ENCODE assay signal across 8 mouse cellular contexts in genomic region chr8:110266741-110267140, GRCm38 (mm10). TPM values are rescaled to one million over a fixed set of nuclear protein-coding genes. Genes with fewer than 3 reads are reported as not detected.
DNase-seq lines count a peak whose midpoint lies in the region; ATAC-seq and TF ChIP-seq lines count a peak whose summit lies in the region.

Gene Hydin (plus strand): TSS chr8:110266977.

- peak within 1 kb of the TSS; percentile 61 for H3K4me2 ChIP-seq in CH12.LX (ENCODE audit: insufficient read depth, low read depth, poor library complexity, severe bottlenecking)
- H3K4me2 ChIP-seq in embryonic facial prominence, embryonic 13.5 days, result peak within 1 kb of the TSS; percentile 74
- H3K4me2 ChIP-seq in hindbrain, embryonic 14.5 days (replicated peaks), result peak within 1 kb of the TSS; percentile 54
- H3K4me2 ChIP-seq in lung, embryonic 14.5 days, result peak within 1 kb of the TSS; percentile 69

- no peaks in the 10 kb centered on the region for H3K27me3 ChIP-seq in CH12.LX (replicated peaks)
- no peaks in the 10 kb centered on the region; the same call in 1 of the 2 replicates for H3K27me3 ChIP-seq in embryonic facial prominence, embryonic 13.5 days
- no peaks in the 10 kb centered on the region for H3K27me3 ChIP-seq in hindbrain, embryonic 14.5 days (ENCODE audit: control insufficient read depth, insufficient read depth, low read length)
- no peaks in the 10 kb centered on the region for H3K27me3 ChIP-seq in lung, embryonic 14.5 days (ENCODE audit: insufficient read depth, low read length)

- H3K9ac ChIP-seq in CH12.LX (ENCODE audit: insufficient read depth, low read depth), result no peak within 1 kb of the TSS; the same call in 1 of the 2 replicates
- H3K9ac ChIP-seq in embryonic facial prominence, embryonic 13.5 days, result peak within 1 kb of the TSS; percentile 65
- 0 out of 2 replicates have a peak within 1 kb of the TSS, but pooled peaks have one; percentile 24 for H3K9ac ChIP-seq in hindbrain, embryonic 14.5 days
- peak within 1 kb of the TSS; percentile 42 for H3K9ac ChIP-seq in lung, embryonic 14.5 days

- no peaks in the 10 kb centered on the region for H3K79me2 ChIP-seq in CH12.LX (replicated peaks; ENCODE audit: control insufficient read depth, extremely low read depth, insufficient read depth, poor library complexity, severe bottlenecking)

- under 1% methylated on average over 15 of the region's 15 CpGs for WGBS in embryonic facial prominence, embryonic 13.5 days
- WGBS in hindbrain, embryonic 14.5 days, result 1% methylated on average over 15 of the region's 15 CpGs
- WGBS in lung, embryonic 14.5 days, result 0% methylated on average over 15 of the region's 15 CpGs

- TF ChIP-seq RAD21 in CH12.LX (IDR thresholded peaks at IDR 0.05; ENCODE audit: low read depth, low read length), result no peak

- peaks cover 6 to 29% of the 10 kb centered on the region in 2 experiments; a peak in 3 of 4 replicates for H3K4me1 ChIP-seq in CH12.LX (ENCODE audit: control insufficient read depth in 1 of 2, insufficient read depth in 2 of 2)
- H3K4me1 ChIP-seq in embryonic facial prominence, embryonic 13.5 days, result peaks cover 13% of the 10 kb centered on the region
- peaks cover 7% of the 10 kb centered on the region; the same call in 1 of the 2 replicates for H3K4me1 ChIP-seq in hindbrain, embryonic 14.5 days (replicated peaks; ENCODE audit: control insufficient read depth, insufficient read depth, low read length)
- H3K4me1 ChIP-seq in lung, embryonic 14.5 days (ENCODE audit: insufficient read depth), result 0 out of 2 replicates have a peak, but pooled peaks cover 7% of the 10 kb centered on the region

- peak within 1 kb of the TSS in 1 of 3 experiments; percentile 26 for H3K4me3 ChIP-seq in CH12.LX (replicated peaks in 1 of 3; ENCODE audit: low read depth in 2 of 3, low read length in 2 of 3, poor library complexity in 1 of 3)
- peak within 1 kb of the TSS; percentile 46 for H3K4me3 ChIP-seq in embryonic facial prominence, embryonic 13.5 days
- H3K4me3 ChIP-seq in hindbrain, embryonic 14.5 days (replicated peaks; ENCODE audit: low read length), result peak within 1 kb of the TSS; percentile 24
- peak within 1 kb of the TSS; percentile 33 for H3K4me3 ChIP-seq in lung, embryonic 14.5 days (ENCODE audit: low read depth, low read length)

- peak; percentile 22 for DNase-seq in CH12.LX (ENCODE audit: extremely low read depth)
- peak; percentile 61 for DNase-seq in adrenal gland, postnatal 25 days
- peak; percentile 97 for DNase-seq in hindbrain, embryonic 14.5 days (ENCODE audit: low spot score)
- peak; percentile 86 for DNase-seq in layer of hippocampus, postnatal 10 days (ENCODE audit: low spot score in 2 of 2)
- DNase-seq in lung, embryonic 14.5 days, result peak; percentile 94
- DNase-seq in retina, embryonic 14.5 days (ENCODE audit: low spot score), result peak; percentile 97
- no peak for DNase-seq in spleen, adult 12 weeks (ENCODE audit: low spot score)

- H3K27ac ChIP-seq in CH12.LX (ENCODE audit: insufficient read depth, low read depth), result no peak within 1 kb of the TSS
- H3K27ac ChIP-seq in embryonic facial prominence, embryonic 13.5 days, result no peak within 1 kb of the TSS
- no peak within 1 kb of the TSS for H3K27ac ChIP-seq in hindbrain, embryonic 14.5 days
- H3K27ac ChIP-seq in lung, embryonic 14.5 days (ENCODE audit: low read depth), result no peak within 1 kb of the TSS

- H3K9me3 ChIP-seq in CH12.LX (replicated peaks; ENCODE audit: low read length), result no peaks in the 10 kb centered on the region
- no peaks in the 10 kb centered on the region for H3K9me3 ChIP-seq in embryonic facial prominence, embryonic 13.5 days
- H3K9me3 ChIP-seq in hindbrain, embryonic 14.5 days (ENCODE audit: control insufficient read depth, low read length), result no peaks in the 10 kb centered on the region
- H3K9me3 ChIP-seq in lung, embryonic 14.5 days (ENCODE audit: low read depth, low read length), result no peaks in the 10 kb centered on the region

- dilution Hi-C loops in CH12.LX (cut with MboI; ENCODE audit: extremely low pct_ligation_motif_present, extremely low pct_unique_long_range_greater_than_20kb, low sequenced_read_pairs), result no loop called here

- in situ Hi-C loops in CH12.LX (cut with MboI; ENCODE audit: low pct_ligation_motif_present, low pct_unique_long_range_greater_than_20kb, low sequenced_read_pairs), result no loop called here

- TF ChIP-seq EP300 in CH12.LX (IDR thresholded peaks at IDR 0.05; ENCODE audit: low read length), result no peak

- no peak for TF ChIP-seq POLR2A in CH12.LX (IDR thresholded peaks at IDR 0.05; ENCODE audit: low read depth, low read length)

- no peaks in the 10 kb centered on the region for H3K36me3 ChIP-seq in CH12.LX (replicated peaks in 1 of 2; ENCODE audit: control insufficient read depth in 1 of 2, insufficient read depth in 1 of 2, low read length in 1 of 2)
- no peaks in the 10 kb centered on the region for H3K36me3 ChIP-seq in embryonic facial prominence, embryonic 13.5 days
- H3K36me3 ChIP-seq in hindbrain, embryonic 14.5 days (replicated peaks; ENCODE audit: control insufficient read depth, insufficient read depth), result no peaks in the 10 kb centered on the region
- H3K36me3 ChIP-seq in lung, embryonic 14.5 days (ENCODE audit: insufficient read depth), result no peaks in the 10 kb centered on the region

- TF ChIP-seq CTCF in CH12.LX (conservative IDR thresholded peaks at IDR 0.05 in 1 of 2, IDR thresholded peaks at IDR 0.05 in 1 of 2; ENCODE audit: low read depth in 2 of 2, low read length in 2 of 2), result no peak
- no peak for TF ChIP-seq CTCF in lung, embryonic 14.5 days (IDR thresholded peaks at IDR 0.05; ENCODE audit: low read depth)

- ATAC-seq in embryonic facial prominence, embryonic 13.5 days (ENCODE audit: insufficient number of reproducible peaks, insufficient read depth, low FRiP score, low TSS enrichment, low read depth), result peak; percentile 89
- ATAC-seq in hindbrain, embryonic 14.5 days (ENCODE audit: low FRiP score), result peak; percentile 88
- ATAC-seq in lung, embryonic 14.5 days (ENCODE audit: insufficient read depth), result peak; percentile 96

TF ChIP-seq in CH12.LX, 34 proteins besides CTCF, POLR2A, EP300 and RAD21:
- TF ChIP-seq MXI1 (IDR thresholded peaks at IDR 0.05; ENCODE audit: low read depth, low read length), result peak; percentile 98
- no peak for TF ChIP-seq ETS1 (conservative IDR thresholded peaks at IDR 0.05; ENCODE audit: low read depth, low read length)
- no peak for TF ChIP-seq ZMIZ1 (IDR thresholded peaks at IDR 0.05; ENCODE audit: low read depth, low read length)
- peak; percentile 65 for TF ChIP-seq HCFC1 (IDR thresholded peaks at IDR 0.05; ENCODE audit: low read depth, low read length)
- TF ChIP-seq SIN3A (IDR thresholded peaks at IDR 0.05; ENCODE audit: low read length), result peak; percentile 95
- no peak for TF ChIP-seq GABPA (IDR thresholded peaks at IDR 0.05; ENCODE audit: insufficient replicate concordance, low read depth, low read length)
- TF ChIP-seq MAZ (IDR thresholded peaks at IDR 0.05; ENCODE audit: low read depth, low read length), result no peak

RNA-seq across cellular contexts. Expression of gene Hydin, which starts in this region (rescaled TPM):
- total RNA-seq in CH12.LX (2012; rRNA removed), result 5.6 and 9.8 TPM in 2 replicates
- 9.5 and 9.6 TPM in 2 replicates for total RNA-seq in CH12.LX (2014; rRNA removed)
- 13.2 and 17.3 TPM in 2 replicates for polyA plus RNA-seq in CH12.LX (2012; ENCODE audit: insufficient read length, low read depth)
- total RNA-seq in adrenal gland, postnatal 25 days (2021), result 0.33 and 0.49 TPM in 2 replicates
- polyA plus RNA-seq in embryonic facial prominence, embryonic 13.5 days (2015; fragmentation: Nextera tagmentation; extraction: Ambion mirVana), result 0.08 and 0.12 TPM in 2 replicates
- polyA plus RNA-seq in hindbrain, embryonic 14.5 days (2014; fragmentation: Nextera tagmentation; extraction: Ambion mirVana), result 0.30 and 0.80 TPM in 2 replicates
- 1 to 10 TPM; 1.0 to 1.4 TPM for total RNA-seq in layer of hippocampus, postnatal 10 days (2021)
- polyA plus RNA-seq in lung, embryonic 14.5 days (2014; fragmentation: Nextera tagmentation; extraction: Ambion mirVana), result 0.12 and 0.18 TPM in 2 replicates

Comparison
In these comparisons a context has a peak if more than half of its experiments do, and no peak if none do; other contexts are left out.
1. Peak in DNase-seq in adrenal gland, postnatal 25 days; RNA of the gene not detected or under 1 TPM.
2. Peak in ATAC-seq, H3K4me3 ChIP-seq, H3K9ac ChIP-seq and H3K4me2 ChIP-seq in embryonic facial prominence, embryonic 13.5 days; RNA of the gene not detected or under 1 TPM.
3. Peak in DNase-seq, ATAC-seq, H3K4me3 ChIP-seq, H3K9ac ChIP-seq and H3K4me2 ChIP-seq in hindbrain, embryonic 14.5 days; RNA of the gene not detected or under 1 TPM.
4. Peak in DNase-seq, ATAC-seq, H3K4me3 ChIP-seq, H3K9ac ChIP-seq and H3K4me2 ChIP-seq in lung, embryonic 14.5 days; RNA of the gene not detected or under 1 TPM.